Mouse (Mus musculus) activated CD4-positive, CD25-positive, alpha-beta regulatory T cell, adult 4 months (primary cell): ENCODE results near the gene Nuak1. TPM values are rescaled to one million over a fixed set of nuclear protein-coding genes. Genes with fewer than 3 reads are reported as not detected.

Experiments
- ATAC-seq: one replicate; pipeline ENCODE4 v1.8.0; 2017
- polyA plus RNA-seq, 2 experiments: library from polyadenylated mRNA; unstranded; fragments of 100-300 nt; shearing (Covaris generic); gene quantifications; one replicate each; pipeline ENCODE4 v1.2.1; 2017

Nuak1 gene
- polyA plus RNA-seq, 2 experiments from 2014 or later = not detected

- ATAC-seq = no peak
These were observed 64.1 kb downstream of the Nuak1 start for GRCm38 (mm10) chr10:84376346-84376745.

GRCm38 (mm10) chr10:84374996-84375395 lies 65.4 kb downstream of the Nuak1 start:
- ATAC-seq = no peak

GRCm38 (mm10) chr10:84373476-84373875 lies 66.9 kb downstream of the Nuak1 start:
- no peak for ATAC-seq

- ATAC-seq = no peak
These were observed 68.0 kb downstream of the Nuak1 start for GRCm38 (mm10) chr10:84372161-84373095.

- no peak for ATAC-seq
These were observed 68.7 kb downstream of the Nuak1 start for GRCm38 (mm10) chr10:84371681-84372160.

- ATAC-seq = no peak
These were observed 69.2 kb downstream of the Nuak1 start for GRCm38 (mm10) chr10:84371230-84371629.

GRCm38 (mm10) chr10:84369646-84370314 lies 70.6 kb downstream of the Nuak1 start:
- ATAC-seq = no peak

GRCm38 (mm10) chr10:84368185-84368584 lies 72.2 kb downstream of the Nuak1 start:
- ATAC-seq = no peak

- no peak for ATAC-seq
These were observed 75.1 kb downstream of the Nuak1 start for GRCm38 (mm10) chr10:84365166-84365865.

GRCm38 (mm10) chr10:84363833-84364232 lies 76.6 kb downstream of the Nuak1 start:
- no peak for ATAC-seq

GRCm38 (mm10) chr10:84360953-84361352 lies 79.4 kb downstream of the Nuak1 start:
- no peak for ATAC-seq

GRCm38 (mm10) chr10:84360391-84360790 lies 80.0 kb downstream of the Nuak1 start:
- no peak for ATAC-seq

GRCm38 (mm10) chr10:84358738-84359120 lies 81.7 kb downstream of the Nuak1 start:
- ATAC-seq = no peak

GRCm38 (mm10) chr10:84357997-84358737 lies 82.2 kb downstream of the Nuak1 start:
- ATAC-seq = no peak

GRCm38 (mm10) chr10:84357593-84357992 lies 82.8 kb downstream of the Nuak1 start:
- ATAC-seq = no peak

- no peak for ATAC-seq
These were observed 86.1 kb downstream of the Nuak1 start for GRCm38 (mm10) chr10:84354323-84354722.

- ATAC-seq = no peak
These were observed 94.7 kb downstream of the Nuak1 start for GRCm38 (mm10) chr10:84345730-84346129.

GRCm38 (mm10) chr10:84343536-84343935 lies 96.9 kb downstream of the Nuak1 start:
- ATAC-seq = no peak

GRCm38 (mm10) chr10:84339456-84339855 lies 100.9 kb downstream of the Nuak1 start:
- no peak for ATAC-seq

- no peak for ATAC-seq
These were observed 101.6 kb downstream of the Nuak1 start for GRCm38 (mm10) chr10:84338752-84339151.

GRCm38 (mm10) chr10:84335441-84335840 lies 105.0 kb downstream of the Nuak1 start:
- no peak for ATAC-seq

- no peak for ATAC-seq
These were observed 110.6 kb downstream of the Nuak1 start for GRCm38 (mm10) chr10:84329822-84330221.
